Mouse (Mus musculus) cortical plate, adult 2 months (tissue): ENCODE data around the gene Ppil2.

ENCODE experiments used
- CTCF ChIP-seq: fragments of 200-500 bp; IDR thresholded peaks from 2 replicates; pipeline ENCODE4 v1.5.1; 2011; ENCODE audit warnings: mild to moderate bottlenecking, control low read depth, low read length; ENCODE audit not compliant: insufficient read depth; ENCODE audit errors: extremely low read depth
- POLR2A ChIP-seq: fragments of 200-500 bp; IDR thresholded peaks from 2 replicates; pipeline ENCODE4 v1.6.1; 2011; ENCODE audit warnings: mild to moderate bottlenecking, low read length, control low read depth; ENCODE audit not compliant: insufficient read depth; ENCODE audit errors: extremely low read depth

- TF ChIP-seq POLR2A (no peak), CTCF (no peak)
Observed at GRCm38 (mm10) chr16:17096938-17097337, 14.1 kb downstream of the Ppil2 start.
